21 mouse cellular contexts compared by ENCODE assay signal in the genomic region with DNA sequence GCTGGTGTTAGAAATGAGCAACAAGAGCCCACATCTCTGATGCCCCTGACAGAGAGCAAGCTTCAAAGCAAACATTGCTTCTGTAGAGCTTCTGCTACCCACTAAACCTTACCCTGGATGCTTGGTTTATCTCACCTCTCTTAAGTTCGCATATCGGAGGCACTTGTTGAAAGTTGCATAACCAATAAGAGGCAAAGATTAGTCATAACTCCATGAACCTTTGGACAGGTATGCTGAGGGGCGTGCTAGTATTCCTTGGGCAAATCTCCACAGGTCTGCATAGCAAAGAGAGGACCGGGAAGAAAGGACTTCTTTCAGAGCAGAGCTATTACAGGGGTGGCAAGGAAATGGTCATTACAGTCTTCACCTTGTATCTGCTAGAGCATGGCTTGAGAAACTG.
A peak's percentile ranks its signal among the peaks of the same experiment; 100 is the strongest.
DNase-seq lines count a peak whose midpoint lies in the region; ATAC-seq and TF ChIP-seq lines count a peak whose summit lies in the region.
"Had no signal": no experiment of that assay in that cellular context is flagged by ENCODE, and none has a peak within 500 bp of the region (broad histone marks: within the 10 kb centered on the region; RNA-seq: fewer than 3 reads in every experiment).

No protein-coding gene starts in this region.

- no peak overlapping the region for H3K4me2 ChIP-seq in lung, embryonic 16.5 days (ENCODE audit: low read depth, low read length)
- H3K4me2 ChIP-seq in intestine, embryonic 15.5 days (replicated peaks) = no peak overlapping the region
- no peak overlapping the region for H3K4me2 ChIP-seq in stomach, postnatal 0 days (replicated peaks; ENCODE audit: low read depth)
- no peak overlapping the region for H3K4me2 ChIP-seq in liver, embryonic 11.5 days
- H3K4me2 ChIP-seq: embryonic facial prominence, embryonic 12.5 days; forebrain, embryonic 12.5 days; heart, embryonic 11.5 days; heart, embryonic 15.5 days; hindbrain, embryonic 13.5 days had no signal

- TF ChIP-seq CTCF in stomach, postnatal 0 days (IDR thresholded peaks at IDR 0.05; ENCODE audit: low read depth) = no peak

- H3K9ac ChIP-seq in lung, embryonic 16.5 days (ENCODE audit: low read length) = no peak overlapping the region
- H3K9ac ChIP-seq in intestine, embryonic 15.5 days = no peak overlapping the region
- no peak overlapping the region for H3K9ac ChIP-seq in stomach, postnatal 0 days (ENCODE audit: low read length)
- no peak overlapping the region for H3K9ac ChIP-seq in liver, embryonic 11.5 days (ENCODE audit: low read depth, low read length)
- H3K9ac ChIP-seq: embryonic facial prominence, embryonic 12.5 days; forebrain, embryonic 12.5 days; heart, embryonic 15.5 days; hindbrain, embryonic 13.5 days had no signal

- peak overlapping the region; percentile 69 for H3K27ac ChIP-seq in lung, embryonic 16.5 days (ENCODE audit: low read length)
- no peak overlapping the region for H3K27ac ChIP-seq in intestine, embryonic 15.5 days
- no peak overlapping the region for H3K27ac ChIP-seq in stomach, postnatal 0 days (replicated peaks)
- no peak overlapping the region for H3K27ac ChIP-seq in liver, embryonic 11.5 days (ENCODE audit: low read depth, low read length)
- H3K27ac ChIP-seq: embryonic facial prominence, embryonic 12.5 days; forebrain, embryonic 12.5 days; heart, adult 2 months; hindbrain, embryonic 13.5 days had no signal

- no peaks in the 10 kb centered on the region for H3K9me3 ChIP-seq in lung, embryonic 16.5 days (ENCODE audit: control insufficient read depth, low read length)
- H3K9me3 ChIP-seq in intestine, embryonic 15.5 days = no peaks in the 10 kb centered on the region
- H3K9me3 ChIP-seq in stomach, postnatal 0 days (ENCODE audit: control insufficient read depth, low read length) = no peaks in the 10 kb centered on the region
- no peaks in the 10 kb centered on the region for H3K9me3 ChIP-seq in liver, embryonic 11.5 days (ENCODE audit: control insufficient read depth, low read length)
- H3K9me3 ChIP-seq: embryonic facial prominence, embryonic 12.5 days; forebrain, embryonic 12.5 days; G1E; heart, embryonic 15.5 days; hindbrain, embryonic 13.5 days had no signal

- H3K4me3 ChIP-seq in lung, embryonic 16.5 days (ENCODE audit: low read length) = no peak overlapping the region
- no peak overlapping the region for H3K4me3 ChIP-seq in intestine, embryonic 15.5 days (replicated peaks)
- no peak overlapping the region for H3K4me3 ChIP-seq in stomach, postnatal 0 days (ENCODE audit: low read depth, low read length)
- H3K4me3 ChIP-seq in liver, embryonic 11.5 days (ENCODE audit: low read depth, low read length) = no peak overlapping the region
- H3K4me3 ChIP-seq: embryonic facial prominence, embryonic 12.5 days; forebrain, embryonic 12.5 days; heart, adult 2 months; heart, embryonic 15.5 days; hindbrain, embryonic 13.5 days had no signal

- no peaks in the 10 kb centered on the region for H3K27me3 ChIP-seq in lung, embryonic 16.5 days (ENCODE audit: control insufficient read depth, insufficient read depth, low read depth, low read length)
- no peaks in the 10 kb centered on the region for H3K27me3 ChIP-seq in intestine, embryonic 15.5 days (replicated peaks)
- no peaks in the 10 kb centered on the region for H3K27me3 ChIP-seq in stomach, postnatal 0 days (ENCODE audit: control insufficient read depth, insufficient read depth, low read length)
- H3K27me3 ChIP-seq in liver, embryonic 11.5 days (replicated peaks; ENCODE audit: control insufficient read depth, insufficient read depth, low read length) = no peaks in the 10 kb centered on the region
- H3K27me3 ChIP-seq: embryonic facial prominence, embryonic 12.5 days; forebrain, embryonic 12.5 days; heart, embryonic 15.5 days; hindbrain, embryonic 13.5 days had no signal

- DNase-seq in lung, postnatal 10 days = no peak
- peak; percentile 26 for DNase-seq in 3T3-L1 (ENCODE audit: low read depth, low spot score)
- DNase-seq in stomach, postnatal 0 days (ENCODE audit: low spot score) = no peak
- no peak for DNase-seq in liver, embryonic 11.5 days (ENCODE audit: low spot score)
- DNase-seq: adrenal gland, postnatal 10 days; cerebellum, adult 11 months; cerebellum, adult 9-10 months; cerebellum, postnatal 25 days; gastrocnemius, postnatal 10 days; heart, adult 2 months; heart, postnatal 14 days had no signal

- no peak for TF ChIP-seq EP300 in stomach, postnatal 0 days (optimal IDR thresholded peaks at IDR 0.05)

- peaks cover 7% of the 10 kb centered on the region for H3K4me1 ChIP-seq in lung, embryonic 16.5 days (replicated peaks; ENCODE audit: control insufficient read depth, insufficient read depth, low read length)
- no peaks in the 10 kb centered on the region for H3K4me1 ChIP-seq in intestine, embryonic 15.5 days (replicated peaks)
- H3K4me1 ChIP-seq in stomach, postnatal 0 days (replicated peaks; ENCODE audit: control insufficient read depth, insufficient read depth) = no peaks in the 10 kb centered on the region
- no peaks in the 10 kb centered on the region for H3K4me1 ChIP-seq in liver, embryonic 11.5 days (replicated peaks; ENCODE audit: control insufficient read depth, insufficient read depth, low read length)
- H3K4me1 ChIP-seq: embryonic facial prominence, embryonic 12.5 days; forebrain, embryonic 12.5 days; hindbrain, embryonic 13.5 days had no signal

- H3K36me3 ChIP-seq in lung, embryonic 16.5 days (ENCODE audit: control insufficient read depth, insufficient read depth, low read length) = no peaks in the 10 kb centered on the region
- H3K36me3 ChIP-seq in intestine, embryonic 15.5 days = no peaks in the 10 kb centered on the region; the same call in 1 of the 2 replicates
- H3K36me3 ChIP-seq in stomach, postnatal 0 days (ENCODE audit: control insufficient read depth, insufficient read depth, low read length) = no peaks in the 10 kb centered on the region
- H3K36me3 ChIP-seq in liver, embryonic 11.5 days (ENCODE audit: control insufficient read depth, insufficient read depth, low read length) = no peaks in the 10 kb centered on the region
- H3K36me3 ChIP-seq: embryonic facial prominence, embryonic 12.5 days; forebrain, embryonic 12.5 days; G1E; heart, embryonic 15.5 days; hindbrain, embryonic 13.5 days had no signal

- peak; percentile 58 for ATAC-seq in lung, embryonic 16.5 days (ENCODE audit: low read depth)
- ATAC-seq in intestine, embryonic 15.5 days = peak; percentile 79
- ATAC-seq in stomach, postnatal 0 days (ENCODE audit: low FRiP score, low TSS enrichment) = 0 out of 2 replicates have a peak, but pooled peaks have one; percentile 54
- no peak for ATAC-seq in liver, embryonic 11.5 days (replicated peaks; ENCODE audit: low FRiP score)
- ATAC-seq: CD4-positive, CD25-positive, alpha-beta regulatory T cell, adult 4 months; forebrain, embryonic 16.5 days had no signal

- WGBS in lung, embryonic 16.5 days = 63% methylated on average over 4 of the region's 4 CpGs
- 69% methylated on average over 4 of the region's 4 CpGs for WGBS in intestine, embryonic 15.5 days
- 80% methylated on average over 4 of the region's 4 CpGs for WGBS in stomach, postnatal 0 days
- WGBS in liver, embryonic 11.5 days = 86% methylated on average over 4 of the region's 4 CpGs
